Mouse (Mus musculus): ENCODE results near the gene Mgam.
"Not testable (repeated sequence)": the region's sequence is repeated elsewhere in the genome, so short reads cannot be mapped to it uniquely, and the experiment has no call there.

The Mgam gene

DNA sequence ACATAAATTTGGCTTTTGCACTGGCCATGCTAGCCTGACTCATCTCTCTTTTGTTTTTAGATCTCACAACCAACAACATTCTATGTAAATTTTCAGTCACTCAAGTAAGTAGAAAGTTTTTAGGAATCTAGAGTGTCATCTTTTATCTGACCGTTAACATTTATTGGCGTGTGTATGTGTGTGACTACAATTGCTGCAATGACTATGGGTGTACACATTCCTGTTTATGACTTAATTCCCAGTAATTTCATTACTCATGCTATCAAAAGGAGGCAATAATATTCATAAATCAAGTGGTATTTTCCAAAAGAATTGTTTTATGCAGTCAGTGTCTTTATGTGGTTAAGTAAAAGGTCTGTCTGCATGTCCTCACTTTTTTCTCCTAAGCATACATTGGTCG is 110.9 kb downstream of the Mgam start:
- DNase-seq (ENCODE audit: low spot score): no peak

DNA sequence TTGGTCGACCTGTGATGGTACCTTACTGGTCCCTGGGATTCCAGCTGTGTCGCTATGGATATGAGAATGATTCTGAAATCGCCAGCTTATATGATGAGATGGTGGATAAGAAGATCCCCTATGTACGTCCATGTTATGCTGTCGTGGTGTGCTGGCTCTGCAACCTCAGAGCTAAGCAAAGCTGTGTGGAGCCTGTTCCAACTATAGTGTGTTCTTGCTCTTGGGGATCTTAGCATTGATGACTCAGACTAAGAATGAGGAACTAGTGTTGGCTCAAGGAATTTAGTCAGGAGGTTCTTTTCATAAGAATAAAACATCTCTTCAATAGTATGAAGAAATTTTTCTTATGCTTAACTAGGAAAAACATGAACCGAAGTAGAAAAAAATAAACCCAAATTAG is 120.4 kb downstream of the Mgam start:
- not testable (repeated sequence) for DNase-seq (ENCODE audit: low spot score)

DNA sequence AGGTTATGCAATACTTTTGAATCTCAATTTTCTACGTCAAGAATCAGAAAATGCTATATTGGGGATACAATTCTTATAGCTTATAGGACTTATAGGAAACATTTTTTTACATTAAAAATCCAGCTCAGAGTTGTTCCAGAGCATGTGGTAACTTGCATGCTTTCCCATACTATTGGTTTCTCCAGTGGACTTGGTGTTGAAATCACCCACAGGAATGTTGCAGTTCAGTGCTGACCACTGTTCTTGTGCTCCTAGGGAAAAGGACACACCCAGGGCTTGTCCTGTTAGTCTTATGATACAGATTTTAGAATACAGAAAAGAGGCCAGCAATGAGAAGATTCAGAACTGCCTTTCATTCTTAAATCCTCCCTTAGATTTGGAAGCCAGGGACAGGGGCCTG is 127.3 kb downstream of the Mgam start:
- DNase-seq (ENCODE audit: low spot score): no peak

DNA sequence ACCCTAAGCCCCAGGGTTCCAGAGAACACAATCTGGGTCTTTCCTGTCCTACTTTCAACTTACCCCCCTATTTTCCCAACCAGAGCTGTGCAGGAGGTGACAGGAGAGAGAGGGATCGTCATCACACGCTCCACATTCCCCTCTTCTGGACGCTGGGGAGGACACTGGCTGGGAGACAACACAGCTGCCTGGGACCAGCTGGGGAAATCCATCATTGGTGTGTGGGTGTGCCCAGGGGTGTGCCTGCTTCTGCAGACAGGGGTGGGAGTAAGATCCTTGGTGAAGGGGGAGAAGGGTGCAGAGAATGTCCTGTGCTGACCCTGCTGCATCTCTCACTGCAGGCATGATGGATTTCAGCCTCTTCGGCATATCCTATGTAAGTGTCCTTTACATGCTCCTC is 128.7 kb downstream of the Mgam start:
- not testable (repeated sequence) for DNase-seq (ENCODE audit: low spot score)

DNA sequence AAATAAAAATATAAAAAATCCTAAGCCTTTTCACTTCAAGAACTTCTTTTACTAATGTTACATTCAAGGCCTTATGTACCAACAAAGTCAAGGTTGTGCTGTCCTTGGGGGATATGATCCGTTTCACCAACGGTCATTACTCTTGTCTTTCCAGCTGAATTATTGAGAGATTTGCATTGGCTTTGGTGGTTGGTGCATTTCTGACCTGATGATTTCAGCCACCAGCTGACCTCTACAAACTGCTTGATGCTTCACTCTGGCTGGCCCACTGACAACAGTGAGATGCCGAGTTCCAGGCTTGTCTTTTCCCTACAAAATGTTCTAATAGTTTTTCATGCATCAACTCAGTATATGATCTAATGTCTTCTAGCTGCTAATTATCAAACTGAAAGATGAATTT is 146.0 kb downstream of the Mgam start:
- no peak for DNase-seq (ENCODE audit: low spot score)

DNA sequence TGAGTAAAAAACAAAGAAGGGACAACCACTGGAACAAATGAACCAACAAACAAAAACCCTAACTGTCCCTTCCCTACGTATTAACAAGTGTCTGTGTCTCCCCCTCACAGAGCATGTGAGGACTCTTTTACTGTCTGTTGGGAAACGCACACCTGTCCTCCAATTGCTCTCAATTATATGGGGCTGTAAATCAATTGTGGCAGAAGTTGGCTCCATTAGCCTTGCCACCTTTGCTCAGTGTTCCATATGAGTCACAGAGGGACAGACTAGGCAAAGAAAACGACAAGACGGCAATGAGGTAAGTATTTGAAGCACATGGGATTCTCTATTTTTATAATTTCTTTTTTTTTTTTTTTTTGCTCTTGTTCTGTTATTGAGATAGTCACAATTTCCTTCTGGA is 149.8 kb downstream of the Mgam start:
- DNase-seq (ENCODE audit: low spot score): no peak

DNA sequence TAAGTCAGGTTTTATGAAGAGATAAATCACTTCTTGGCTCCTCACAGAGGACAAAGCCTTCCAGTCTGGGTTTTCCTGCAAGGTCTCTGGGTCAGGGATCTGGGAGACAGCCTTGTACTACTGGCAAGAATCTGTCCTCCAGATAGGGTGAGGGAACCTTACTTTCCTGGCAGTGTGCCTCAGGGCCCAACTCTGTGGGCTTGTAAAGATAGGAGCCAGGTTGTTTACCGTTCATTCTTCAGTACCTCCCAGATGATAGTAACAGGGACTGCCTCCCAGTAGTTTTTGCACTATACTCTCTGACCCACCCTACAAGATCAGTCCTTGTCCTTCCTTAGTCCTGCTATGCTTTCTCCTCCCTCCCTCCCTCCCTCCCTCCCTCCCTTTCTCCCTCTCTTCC is 155.0 kb downstream of the Mgam start:
- DNase-seq (ENCODE audit: low spot score): no peak

DNA sequence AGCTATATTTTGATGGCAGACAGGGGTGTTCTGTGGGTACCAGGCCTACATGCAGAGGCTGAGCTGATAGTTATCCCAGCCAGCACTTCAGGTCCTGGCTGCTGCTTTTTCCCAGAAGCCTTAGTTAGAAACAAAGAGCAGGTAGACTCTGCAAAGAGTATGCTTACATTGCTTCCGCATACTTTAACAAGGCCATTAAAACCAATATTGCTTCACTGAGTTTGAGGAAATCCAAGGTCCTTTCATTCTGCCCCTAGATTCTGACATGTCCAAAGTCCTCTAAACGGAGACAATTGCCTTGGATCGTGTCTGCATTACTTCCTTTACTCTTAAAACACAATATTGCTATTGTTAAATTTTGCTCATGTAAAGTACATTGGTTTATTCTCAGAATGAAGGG is 155.7 kb downstream of the Mgam start:
- DNase-seq (ENCODE audit: low spot score): no peak

DNA sequence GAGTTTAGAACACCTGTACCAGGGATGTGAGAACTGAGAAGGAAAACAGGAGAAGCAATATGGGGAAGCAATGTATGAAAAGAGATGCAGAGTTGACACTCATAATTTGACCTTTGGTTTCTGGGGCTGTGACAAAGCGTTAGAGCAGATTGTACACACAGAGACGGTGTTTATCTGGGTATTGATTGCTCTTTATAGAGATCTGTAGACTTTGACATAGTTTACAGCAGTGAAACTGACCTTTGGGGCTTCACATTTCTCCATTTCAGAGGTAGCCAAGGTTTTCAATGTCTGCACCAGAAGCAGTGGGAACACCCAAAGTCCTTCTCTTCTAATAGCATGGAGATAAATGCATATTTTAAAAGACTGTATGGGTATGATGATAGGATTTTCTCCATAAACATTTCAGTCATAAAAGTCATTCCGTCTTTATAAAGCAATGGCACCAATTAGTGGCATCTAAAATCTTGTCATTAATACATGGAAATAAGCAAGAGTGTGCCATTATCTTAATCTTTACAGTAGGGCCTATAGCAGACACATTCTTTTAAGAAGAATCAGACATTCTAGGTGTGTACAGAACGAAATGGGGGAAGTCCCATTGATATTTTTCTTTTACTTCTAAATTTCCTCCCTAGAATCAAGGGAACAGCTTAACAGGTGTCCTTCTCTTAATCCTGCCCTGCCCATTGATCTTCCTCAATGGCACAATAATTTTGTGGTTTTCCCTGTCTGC is 166.6 kb downstream of the Mgam start:
- no peak for DNase-seq (ENCODE audit: low spot score)

DNA sequence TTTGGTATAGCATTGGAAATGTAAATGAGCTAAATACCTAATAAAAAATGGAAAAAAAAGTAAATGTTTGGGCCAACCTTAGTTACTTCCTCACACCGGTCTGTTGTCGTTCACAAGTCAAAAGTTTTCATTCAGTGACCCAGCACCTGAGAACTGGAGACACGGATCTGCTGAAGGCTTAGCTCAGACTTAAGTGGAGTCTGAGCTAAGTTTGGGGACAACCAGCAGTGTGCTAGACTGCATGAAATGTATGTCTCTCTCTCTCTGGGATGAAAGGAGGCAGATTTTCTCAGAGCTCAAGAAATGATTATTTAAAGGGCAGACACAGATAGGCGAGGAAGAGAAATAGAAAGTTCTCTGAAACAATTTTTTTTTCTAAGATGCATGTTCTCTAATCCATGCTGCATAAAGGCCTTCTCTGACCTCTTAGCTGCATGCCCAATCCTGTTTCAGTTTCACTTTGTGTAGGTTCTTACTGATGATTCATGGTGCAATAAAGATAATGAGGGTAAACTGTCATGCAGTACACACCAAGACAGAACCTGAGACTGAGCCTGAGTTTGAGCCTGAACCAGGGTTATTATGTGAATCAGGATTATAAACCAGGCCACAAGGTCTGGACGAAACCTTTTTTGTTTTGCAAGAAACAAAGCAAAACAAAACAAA is 189.7 kb downstream of the Mgam start:
- DNase-seq (ENCODE audit: low spot score): no peak

Measured in urinary bladder, postnatal 25 days (tissue).